Mouse (Mus musculus): ENCODE data around the gene Olfm3.

GRCm38 (mm10) chr3:114920102-114920501, 16.2 kb downstream of the Olfm3 start:
- no peak for TF ChIP-seq CTCF (IDR thresholded peaks at IDR 0.05; ENCODE audit: low read depth)
- no peak for TF ChIP-seq EP300 (optimal IDR thresholded peaks at IDR 0.05)
